Mouse (Mus musculus) forebrain, embryonic 11.5 days (tissue): ENCODE measurements around the gene Tmem144. TPM values are rescaled to one million over a fixed set of nuclear protein-coding genes. Genes with fewer than 3 reads are reported as not detected.
A peak's percentile ranks its signal among the peaks of the same experiment; 100 is the strongest.

Experiments used
- ATAC-seq: fragments of 200-750 bp; cut with Nextera tagmentation; replicated peaks from 2 replicates; pipeline ENCODE4 v1.8.0; 2017; ENCODE audit warnings: moderate TSS enrichment; ENCODE audit not compliant: low FRiP score
- DNase-seq: peaks from one replicate; pipeline ENCODE4 v3.0.0-alpha.2; 2017; ENCODE audit warnings: low spot score
- H3K27ac ChIP-seq: fragments of 300-500 bp; sonication (generic); 2 replicates; pipeline ENCODE4 v1.5.1; 2014; ENCODE audit warnings: low read depth, low read length
- H3K27me3 ChIP-seq: fragments of 300-500 bp; sonication (generic); 2 replicates; pipeline ENCODE4 v1.6.1; 2014; ENCODE audit warnings: mild to moderate bottlenecking, low read length, mixed read lengths; ENCODE audit not compliant: control insufficient read depth, insufficient read depth
- H3K36me3 ChIP-seq: fragments of 300-500 bp; sonication (generic); 2 replicates; pipeline ENCODE4 v1.6.1; 2014; ENCODE audit warnings: mild to moderate bottlenecking, low read length, moderate library complexity, mixed read lengths; ENCODE audit not compliant: control insufficient read depth, insufficient read depth
- H3K4me1 ChIP-seq: fragments of 300-500 bp; sonication (generic); replicated peaks from 2 replicates; pipeline ENCODE4 v1.6.1; 2014; ENCODE audit warnings: low read length, mixed read lengths; ENCODE audit not compliant: control insufficient read depth, insufficient read depth
- H3K4me2 ChIP-seq: fragments of 300-500 bp; sonication (generic); 2 replicates; pipeline ENCODE4 v1.6.1; 2014; ENCODE audit warnings: low read depth, mild to moderate bottlenecking, low read length, moderate library complexity, mixed read lengths; ENCODE audit not compliant: severe bottlenecking
- H3K4me3 ChIP-seq: fragments of 300-500 bp; sonication (generic); 2 replicates; pipeline ENCODE4 v1.5.1; 2014; ENCODE audit warnings: low read depth, low read length
- H3K9ac ChIP-seq: fragments of 300-500 bp; sonication (generic); 2 replicates; pipeline ENCODE4 v1.6.1; 2014; ENCODE audit warnings: low read length
- H3K9me3 ChIP-seq: fragments of 300-500 bp; sonication (generic); 2 replicates; pipeline ENCODE4 v1.6.1; 2016; ENCODE audit warnings: low read length, mixed read lengths; ENCODE audit not compliant: control insufficient read depth
- WGBS: fragments of 180-500 bp; shearing (Covaris S2); extraction: QIAGEN DNeasy Blood & Tissue Kit; methylation state at CpG from one replicate; pipeline ENCODE4 v1.1.7; 2014; 5-methylcytosine and 5-hydroxymethylcytosine counted together
- polyA plus RNA-seq: library from polyadenylated mRNA; unstranded; fragments of >200 nt; fragmentation: Nextera tagmentation; extraction: Ambion mirVana; gene quantifications from 2 replicates; pipeline ENCODE4 v1.2.1, GENCODE M21; 2014

Gene Tmem144
- polyA plus RNA-seq, 1 experiment from 2014 or later, result 3.5 TPM

DNA sequence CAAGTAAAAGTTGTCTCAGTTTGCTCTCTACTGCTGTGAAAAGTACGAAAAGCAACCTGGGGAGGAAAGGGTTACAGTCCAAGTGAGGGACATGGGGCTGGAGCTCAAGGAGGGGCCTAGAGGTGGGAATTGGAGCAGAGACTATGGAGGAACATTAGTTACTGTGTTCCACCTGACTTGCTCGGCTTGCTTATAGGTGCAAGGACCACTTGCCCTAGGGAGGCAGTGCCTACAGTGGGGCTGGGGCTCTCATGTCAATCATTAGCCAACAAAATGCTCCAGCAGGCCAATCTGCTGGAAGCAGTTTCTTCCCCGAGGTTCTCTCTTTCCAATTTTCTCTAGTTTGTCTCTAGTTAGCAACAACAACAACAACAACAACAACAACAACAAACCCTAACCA is 25.8 kb upstream of the Tmem144 start:
- no peak overlapping the region for H3K4me2 ChIP-seq
- H3K27ac ChIP-seq, result no peak overlapping the region
- H3K9me3 ChIP-seq, result no peaks in the 10 kb centered on the region
- H3K9ac ChIP-seq, result no peak overlapping the region
- no peaks in the 10 kb centered on the region for H3K36me3 ChIP-seq
- H3K27me3 ChIP-seq, result no peaks in the 10 kb centered on the region
- H3K4me3 ChIP-seq, result no peak overlapping the region
- no peaks in the 10 kb centered on the region for H3K4me1 ChIP-seq
- WGBS, result 81% methylated on average over 3 of the region's 3 CpGs
- DNase-seq (no peak), ATAC-seq (no peak)

DNA sequence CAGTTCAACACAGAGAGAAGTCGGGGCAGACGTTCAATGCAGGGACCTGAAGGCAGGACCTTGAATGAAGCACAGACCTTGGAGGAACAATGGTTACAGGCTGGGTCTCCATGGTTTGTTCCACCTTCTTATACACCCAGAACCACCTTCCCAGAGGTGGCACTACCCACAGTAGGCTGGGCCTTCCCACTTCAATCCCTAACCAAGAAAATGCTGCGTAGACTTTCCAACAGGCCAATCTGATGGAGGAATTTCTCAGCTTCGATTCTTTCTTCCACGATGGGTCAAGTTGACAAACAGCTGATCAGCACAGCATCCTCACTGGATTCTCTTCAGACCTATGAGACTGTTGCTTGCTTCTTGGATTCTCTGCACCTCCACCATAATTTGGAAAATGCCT is 22.9 kb upstream of the Tmem144 start:
- Histone ChIP-seq H3K4me2 (no peak overlapping the region), H3K9ac (no peak overlapping the region), H3K4me1 (no peaks in the 10 kb centered on the region), H3K36me3 (no peaks in the 10 kb centered on the region), H3K27ac (no peak overlapping the region), H3K4me3 (no peak overlapping the region), H3K9me3 (no peaks in the 10 kb centered on the region), H3K27me3 (no peaks in the 10 kb centered on the region)
- ATAC-seq (no peak), DNase-seq (no peak)
- 90% methylated on average over 5 of the region's 5 CpGs for WGBS

DNA sequence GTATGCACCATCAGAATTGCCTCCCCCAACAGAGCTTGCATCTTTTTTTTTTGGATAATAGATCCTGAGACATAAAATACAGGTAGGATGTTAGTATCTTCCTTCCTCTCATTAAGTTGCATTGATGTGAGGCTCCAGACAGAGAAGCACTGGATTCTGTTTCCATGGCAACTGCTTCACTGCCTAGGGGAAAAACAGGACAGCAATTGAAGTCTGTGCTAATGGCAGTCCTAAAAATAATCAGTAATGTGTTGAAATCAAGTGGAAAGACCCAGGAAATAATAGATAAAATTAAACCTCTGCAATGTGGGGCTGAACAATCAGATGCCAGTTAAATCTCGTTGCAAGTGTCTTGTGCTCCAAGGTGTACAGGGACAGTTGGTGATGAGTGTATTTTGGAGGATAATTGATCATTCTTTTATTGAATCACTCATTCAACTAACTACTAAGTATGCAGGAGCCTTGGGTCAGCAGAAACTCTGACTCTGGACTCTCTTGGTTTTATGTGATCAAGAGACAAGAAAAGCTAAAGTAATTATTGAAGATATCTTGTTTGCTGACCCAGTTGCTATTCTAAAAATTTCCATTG is 14.6 kb upstream of the Tmem144 start:
- H3K4me2 ChIP-seq, result no peak overlapping the region
- H3K4me3 ChIP-seq, result no peak overlapping the region
- no peaks in the 10 kb centered on the region for H3K9me3 ChIP-seq
- no peaks in the 10 kb centered on the region for H3K36me3 ChIP-seq
- H3K27me3 ChIP-seq, result no peaks in the 10 kb centered on the region
- H3K4me1 ChIP-seq, result no peaks in the 10 kb centered on the region
- H3K9ac ChIP-seq, result no peak overlapping the region
- DNase-seq, result no peak
- no peak overlapping the region for H3K27ac ChIP-seq
- WGBS, result 35% methylated on average over 1 of the region's 1 CpGs
- peak; percentile 66 for ATAC-seq

DNA sequence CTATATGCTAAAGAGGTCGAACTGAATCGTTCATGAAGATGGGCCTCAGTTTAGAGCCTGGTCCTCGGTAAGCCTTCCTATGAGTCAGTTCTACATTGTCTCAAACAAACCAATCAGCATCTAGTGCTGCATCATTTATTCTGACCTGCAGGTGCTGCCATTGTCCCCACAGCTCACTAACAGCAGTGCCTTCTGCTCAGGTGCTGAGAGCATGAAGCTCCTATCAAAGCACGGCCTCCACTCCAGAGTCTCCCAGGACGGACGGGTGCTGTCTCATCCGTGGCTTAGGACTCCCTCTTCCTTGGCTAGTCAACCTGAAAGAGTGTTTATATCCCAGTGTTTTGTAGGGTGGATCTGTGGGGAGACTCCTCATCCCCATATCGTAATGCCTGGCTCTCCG is 14.0 kb upstream of the Tmem144 start:
- Histone ChIP-seq H3K27ac (no peak overlapping the region), H3K27me3 (no peaks in the 10 kb centered on the region), H3K36me3 (no peaks in the 10 kb centered on the region), H3K4me3 (no peak overlapping the region), H3K4me1 (no peaks in the 10 kb centered on the region), H3K9ac (no peak overlapping the region), H3K9me3 (no peaks in the 10 kb centered on the region), H3K4me2 (no peak overlapping the region)
- 0 out of 2 replicates have a peak, but pooled peaks have one; percentile 42 for ATAC-seq
- DNase-seq, result no peak
- 91% methylated on average over 9 of the region's 9 CpGs for WGBS

DNA sequence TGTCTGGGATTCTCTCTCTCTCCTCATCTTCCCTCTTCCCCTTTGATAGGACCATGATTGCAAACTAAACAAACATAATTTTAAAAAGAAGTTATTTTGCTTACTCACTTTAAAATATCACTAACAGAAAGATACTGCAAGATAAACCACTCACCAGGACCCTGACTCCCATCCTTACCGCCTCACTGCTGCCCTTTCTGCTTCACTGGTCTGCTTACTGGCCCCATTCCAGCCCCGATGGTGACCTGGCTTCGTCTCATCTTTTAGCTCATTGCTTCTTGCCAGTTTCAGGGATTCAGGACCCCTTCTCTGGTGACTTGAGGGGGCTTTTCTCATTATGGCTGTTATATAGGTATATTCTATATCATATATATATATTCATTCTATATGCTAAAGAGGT is 13.5 kb upstream of the Tmem144 start:
- no peaks in the 10 kb centered on the region for H3K27me3 ChIP-seq
- no peak for DNase-seq
- H3K9me3 ChIP-seq, result no peaks in the 10 kb centered on the region
- no peak overlapping the region for H3K27ac ChIP-seq
- no peaks in the 10 kb centered on the region for H3K36me3 ChIP-seq
- no peak overlapping the region for H3K4me2 ChIP-seq
- 93% methylated on average over 3 of the region's 3 CpGs for WGBS
- ATAC-seq, result no peak
- H3K4me1 ChIP-seq, result no peaks in the 10 kb centered on the region
- H3K4me3 ChIP-seq, result no peak overlapping the region
- no peak overlapping the region for H3K9ac ChIP-seq

DNA sequence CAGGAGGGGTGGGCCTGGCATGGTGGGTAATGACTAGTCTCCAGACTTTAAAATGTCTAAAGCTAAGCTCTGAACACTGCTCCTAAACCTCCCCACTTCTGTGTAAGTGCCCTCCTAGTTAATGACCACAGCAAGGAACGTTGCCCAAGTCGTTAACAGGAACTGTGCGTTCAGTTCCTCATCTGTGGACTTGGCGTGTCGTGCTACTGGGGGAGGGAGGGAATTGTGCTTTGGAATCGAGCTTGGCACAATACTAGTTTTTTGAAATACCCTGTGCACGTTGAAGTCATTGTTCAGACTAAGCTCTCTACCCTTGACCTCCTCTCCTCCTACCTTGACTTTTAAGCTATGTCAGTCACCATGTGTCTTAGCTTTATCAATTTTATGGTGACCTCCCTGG is 12.3 kb upstream of the Tmem144 start:
- WGBS, result 62% methylated on average over 7 of the region's 7 CpGs
- DNase-seq, result no peak
- no peak overlapping the region for H3K4me2 ChIP-seq

DNA sequence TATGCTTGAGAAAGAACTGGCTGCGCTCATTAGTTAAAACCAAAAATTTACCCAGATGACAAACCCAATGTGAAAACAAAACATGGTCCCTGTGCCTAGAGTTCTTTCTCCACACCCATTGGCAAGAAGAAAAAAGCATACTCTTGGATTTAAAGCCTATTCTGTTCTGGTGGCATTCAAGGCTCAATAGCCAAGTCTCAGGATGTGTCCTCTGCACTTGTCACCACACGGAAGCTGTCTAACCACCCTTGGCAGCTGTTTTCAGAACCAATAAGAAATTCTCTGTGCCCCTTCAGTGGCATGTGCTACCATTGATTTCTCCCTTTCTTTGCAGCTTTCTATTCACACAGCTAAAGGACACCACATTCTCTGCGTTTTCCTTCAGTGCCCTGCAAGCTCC is 5.6 kb upstream of the Tmem144 start:
- Histone ChIP-seq H3K36me3 (no peaks in the 10 kb centered on the region), H3K27me3 (no peaks in the 10 kb centered on the region), H3K4me3 (no peak overlapping the region), H3K4me2 (no peak overlapping the region), H3K9ac (no peak overlapping the region), H3K27ac (no peak overlapping the region), H3K9me3 (no peaks in the 10 kb centered on the region), H3K4me1 (no peaks in the 10 kb centered on the region)
- WGBS, result 64% methylated on average over 3 of the region's 3 CpGs
- ATAC-seq (no peak), DNase-seq (no peak)

More for the DNA sequence above, 12.3 kb upstream of the Tmem144 start:
- H3K4me1 ChIP-seq, result no peaks in the 10 kb centered on the region
- no peaks in the 10 kb centered on the region for H3K27me3 ChIP-seq
- no peak overlapping the region for H3K27ac ChIP-seq
- no peaks in the 10 kb centered on the region for H3K36me3 ChIP-seq
- no peak overlapping the region for H3K4me3 ChIP-seq
- no peak overlapping the region for H3K9ac ChIP-seq
- no peak for ATAC-seq
- no peaks in the 10 kb centered on the region for H3K9me3 ChIP-seq

DNA sequence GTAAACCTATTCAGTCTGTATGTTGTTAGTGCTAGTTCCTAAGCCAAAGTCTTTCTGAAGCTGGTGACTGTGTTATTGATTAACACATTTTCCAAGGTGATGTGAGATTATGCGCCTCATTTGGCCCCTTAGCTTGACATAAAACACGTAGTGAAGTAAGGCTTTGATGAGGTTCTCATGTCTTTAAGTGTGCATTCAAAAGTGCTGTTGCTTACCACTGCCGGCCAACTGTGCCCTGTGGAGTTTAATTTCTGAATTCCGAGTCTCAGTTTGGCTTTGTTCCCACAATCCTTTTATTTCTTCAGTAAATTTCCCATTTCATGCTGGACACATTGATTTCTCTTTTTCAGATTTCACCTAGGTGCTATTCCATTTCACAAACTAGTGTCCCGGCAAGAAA is 5.2 kb upstream of the Tmem144 start:
- H3K27ac ChIP-seq, result no peak overlapping the region
- no peak overlapping the region for H3K4me2 ChIP-seq
- no peak overlapping the region for H3K9ac ChIP-seq
- ATAC-seq (no peak), DNase-seq (no peak)
- no peak overlapping the region for H3K4me3 ChIP-seq
- H3K36me3 ChIP-seq, result no peaks in the 10 kb centered on the region
- H3K4me1 ChIP-seq, result no peaks in the 10 kb centered on the region
- no peaks in the 10 kb centered on the region for H3K9me3 ChIP-seq
- no peaks in the 10 kb centered on the region for H3K27me3 ChIP-seq
- 75% methylated on average over 5 of the region's 5 CpGs for WGBS

DNA sequence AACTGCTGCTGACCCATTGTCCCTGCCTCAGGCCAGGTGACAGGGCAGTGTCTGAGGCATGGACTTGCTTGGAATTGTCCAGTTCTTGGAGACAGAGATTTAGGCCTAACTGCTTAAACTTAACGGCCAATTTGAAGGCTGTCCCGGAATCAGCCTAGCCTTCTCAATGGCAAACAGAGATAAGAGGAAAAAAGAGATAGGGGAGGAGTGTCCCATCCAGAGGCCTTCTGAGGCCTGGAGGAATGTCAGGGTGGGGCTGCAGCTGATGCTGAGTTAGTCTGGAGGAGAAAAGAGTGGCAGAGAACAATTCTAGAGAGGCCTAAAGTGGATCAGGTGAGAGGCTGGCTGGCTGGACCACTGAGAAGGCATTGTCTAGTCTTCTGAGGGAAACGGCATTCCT is 465 bp downstream of the Tmem144 start:
- no peak for ATAC-seq
- no peak for DNase-seq

More for the DNA sequence above, 465 bp downstream of the Tmem144 start:
- Histone ChIP-seq H3K4me2 (no peak overlapping the region), H3K36me3 (no peaks in the 10 kb centered on the region), H3K9ac (no peak overlapping the region), H3K27me3 (no peaks in the 10 kb centered on the region), H3K9me3 (no peaks in the 10 kb centered on the region), H3K4me1 (no peaks in the 10 kb centered on the region), H3K27ac (no peak overlapping the region), H3K4me3 (no peak overlapping the region)
- 69% methylated on average over 3 of the region's 3 CpGs for WGBS
